Mouse (Mus musculus) embryonic facial prominence, embryonic 11.5 days (tissue): Measurements from ENCODE around the gene Zfp609. TPM values are rescaled to one million over a fixed set of nuclear protein-coding genes. Genes with fewer than 3 reads are reported as not detected.

Experiments
- ATAC-seq: fragments of 200-750 bp; cut with Nextera tagmentation; replicated peaks from 2 replicates; pipeline ENCODE4 v1.8.0; 2017; ENCODE audit warnings: low read depth; ENCODE audit not compliant: insufficient number of reproducible peaks, low FRiP score, low TSS enrichment
- DNase-seq: peaks from one replicate; pipeline ENCODE4 v3.0.0-alpha.2; 2015; ENCODE audit warnings: low spot score
- H3K27ac ChIP-seq: fragments of 300-500 bp; sonication (generic); replicated peaks from 2 replicates; pipeline ENCODE4 v1.5.1; 2014; ENCODE audit warnings: mild to moderate bottlenecking, low read depth, low read length, control low read depth
- H3K27me3 ChIP-seq: fragments of 300-500 bp; sonication (generic); 2 replicates; pipeline ENCODE4 v1.6.1; 2014; ENCODE audit warnings: mild to moderate bottlenecking, low read length, moderate library complexity, mixed read lengths; ENCODE audit not compliant: control insufficient read depth, insufficient read depth
- H3K36me3 ChIP-seq: fragments of 300-500 bp; sonication (generic); replicated peaks from 2 replicates; pipeline ENCODE4 v1.6.1; 2014; ENCODE audit warnings: low read depth, mild to moderate bottlenecking, low read length, moderate library complexity, mixed read lengths; ENCODE audit not compliant: control insufficient read depth, insufficient read depth
- H3K4me1 ChIP-seq: fragments of 300-500 bp; sonication (generic); 2 replicates; pipeline ENCODE4 v1.6.1; 2014; ENCODE audit warnings: low read length, mixed read lengths; ENCODE audit not compliant: control insufficient read depth, insufficient read depth
- H3K4me2 ChIP-seq: fragments of 300-500 bp; sonication (generic); 2 replicates; pipeline ENCODE4 v1.6.1; 2014; ENCODE audit warnings: low read depth, mild to moderate bottlenecking, control low read depth, low read length, moderate library complexity
- H3K4me3 ChIP-seq: fragments of 300-500 bp; sonication (generic); 2 replicates; pipeline ENCODE4 v1.5.1; 2014; ENCODE audit warnings: low read depth, low read length, control low read depth
- H3K9ac ChIP-seq: fragments of 300-500 bp; sonication (generic); replicated peaks from 2 replicates; pipeline ENCODE4 v1.6.1; 2014; ENCODE audit warnings: mild to moderate bottlenecking, control low read depth, low read length
- H3K9me3 ChIP-seq: fragments of 300-500 bp; sonication (generic); replicated peaks from 2 replicates; pipeline ENCODE4 v1.6.1; 2016; ENCODE audit warnings: mild to moderate bottlenecking, low read length, inconsistent platforms, mixed read lengths; ENCODE audit not compliant: control insufficient read depth
- WGBS: fragments of 180-500 bp; shearing (Covaris S2); extraction: QIAGEN DNeasy Blood & Tissue Kit; methylation state at CpG from one replicate; pipeline ENCODE4 v1.1.7; 2014; 5-methylcytosine and 5-hydroxymethylcytosine counted together
- polyA plus RNA-seq: library from polyadenylated mRNA; unstranded; fragments of >200 nt; fragmentation: Nextera tagmentation; extraction: Ambion mirVana; gene quantifications from 2 replicates; pipeline ENCODE4 v1.2.1, GENCODE M21; 2014

The Zfp609 gene
- polyA plus RNA-seq, 1 experiment from 2014 or later: 5.4 TPM

DNA sequence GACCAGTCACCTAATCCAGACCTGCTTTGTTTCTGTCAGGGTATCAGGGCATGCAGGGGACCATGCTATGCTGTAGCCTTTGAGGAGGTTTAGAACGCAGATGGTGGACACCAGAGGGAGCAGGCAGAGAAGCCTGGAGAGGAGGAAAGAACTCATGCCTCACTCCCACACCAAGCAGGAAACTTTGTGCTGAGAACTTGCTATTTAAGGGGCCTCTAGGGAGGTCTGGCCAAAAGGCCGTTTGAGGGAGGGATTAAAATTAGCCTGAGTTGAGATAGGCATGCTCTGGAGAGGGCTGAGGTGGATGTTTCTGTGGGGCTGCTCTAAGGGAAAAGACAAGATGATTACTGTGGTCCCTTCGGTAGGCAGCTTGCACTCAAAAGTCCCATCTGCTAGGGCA, 181.4 kb downstream of the Zfp609 start:
- H3K9me3 ChIP-seq: no peaks in the 10 kb centered on the region
- H3K27ac ChIP-seq: no peak overlapping the region
- no peak overlapping the region for H3K9ac ChIP-seq
- H3K4me3 ChIP-seq: no peak overlapping the region
- DNase-seq: no peak
- 57% methylated on average over 3 of the region's 3 CpGs for WGBS
- no peaks in the 10 kb centered on the region for H3K36me3 ChIP-seq
- no peak for ATAC-seq
- no peaks in the 10 kb centered on the region for H3K4me1 ChIP-seq
- H3K27me3 ChIP-seq: no peaks in the 10 kb centered on the region
- no peak overlapping the region for H3K4me2 ChIP-seq

GRCm38 (mm10) chr9:65644960-65645359, 182.4 kb downstream of the Zfp609 start:
- no peak overlapping the region for H3K27ac ChIP-seq
- 83% methylated on average over 4 of the region's 4 CpGs for WGBS
- no peak for DNase-seq
- H3K9ac ChIP-seq: no peak overlapping the region
- ATAC-seq: no peak
- no peaks in the 10 kb centered on the region for H3K4me1 ChIP-seq
- H3K27me3 ChIP-seq: no peaks in the 10 kb centered on the region
- no peak overlapping the region for H3K4me3 ChIP-seq
- no peak overlapping the region for H3K4me2 ChIP-seq
- no peaks in the 10 kb centered on the region for H3K36me3 ChIP-seq
- no peaks in the 10 kb centered on the region for H3K9me3 ChIP-seq

DNA sequence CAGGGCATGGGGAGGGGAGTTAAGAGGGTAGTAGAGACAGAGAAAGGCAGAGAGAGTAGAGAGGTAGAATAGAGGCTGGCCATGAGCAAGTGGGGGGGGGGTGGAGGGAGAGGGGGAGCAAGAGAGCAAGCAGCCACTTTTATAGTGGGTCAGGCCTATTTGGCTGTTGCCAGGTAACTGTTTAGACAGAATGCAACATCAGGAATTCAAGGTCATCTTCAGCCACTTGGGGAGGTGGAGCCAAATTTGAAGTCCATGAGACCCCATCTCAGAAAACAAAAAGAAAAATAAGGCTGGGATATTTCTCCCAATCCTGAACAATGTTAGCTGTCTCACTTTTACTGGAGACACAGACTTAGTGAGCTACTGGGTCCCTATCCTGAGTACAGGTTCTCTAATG, 184.8 kb downstream of the Zfp609 start:
- Histone ChIP-seq H3K4me3 (no peak overlapping the region), H3K27ac (no peak overlapping the region), H3K27me3 (no peaks in the 10 kb centered on the region), H3K9me3 (no peaks in the 10 kb centered on the region), H3K9ac (no peak overlapping the region), H3K36me3 (no peaks in the 10 kb centered on the region), H3K4me2 (no peak overlapping the region), H3K4me1 (no peaks in the 10 kb centered on the region)
- DNase-seq (no peak), ATAC-seq (no peak)

Other genes starting within 250 kb of the Zfp609 start
- 10.6 and 11.2 TPM in 2 replicates for gene Plekho2, start 247.5 kb downstream of the Zfp609 start, polyA plus RNA-seq
- gene Pif1, start 240.4 kb downstream of the Zfp609 start, polyA plus RNA-seq: 9.7 and 10.4 TPM in 2 replicates
- gene Rbpms2, start 197.9 kb downstream of the Zfp609 start, polyA plus RNA-seq: 20.4 and 25.8 TPM in 2 replicates
- gene Oaz2, start 159.6 kb downstream of the Zfp609 start, polyA plus RNA-seq: 213 and 232 TPM in 2 replicates
- 244 and 273 TPM in 2 replicates for gene Pclaf, start 62.7 kb upstream of the Zfp609 start, polyA plus RNA-seq
- gene Trip4, start 81.2 kb upstream of the Zfp609 start, polyA plus RNA-seq: 37.9 and 45.5 TPM in 2 replicates
- gene Csnk1g1, start 81.4 kb upstream of the Zfp609 start, polyA plus RNA-seq: 17.3 and 17.9 TPM in 2 replicates
- gene Ppib, start 232.7 kb upstream of the Zfp609 start, polyA plus RNA-seq: 543 and 552 TPM in 2 replicates
- 4.1 and 4.7 TPM in 2 replicates for gene Snx22, start 242.2 kb upstream of the Zfp609 start, polyA plus RNA-seq